Mouse (Mus musculus) Patski (cell line): ENCODE measurements around the gene Ano2. TPM values are rescaled to one million over a fixed set of nuclear protein-coding genes. Genes with fewer than 3 reads are reported as not detected.

ENCODE experiments used
- ATAC-seq: fragments of 100-300 bp; one replicate; pipeline ENCODE4 v1.8.0; 2021
- CTCF ChIA-PET: fragments of 350-600 bp; sonication (Branson Sonifier 250); formaldehyde crosslinking; loops from one replicate; lab custom pipeline; 2022; ENCODE audit warnings: inconsistent platforms; lab: Charles Lee
- POLR2A ChIA-PET: fragments of 350-600 bp; sonication (Branson Sonifier 250); formaldehyde crosslinking; loops from one replicate; lab custom pipeline; 2022; ENCODE audit warnings: antibody characterized with exemption, inconsistent platforms; lab: Charles Lee
- DNase-seq: peaks from one replicate; pipeline ENCODE4 v3.0.0-alpha.2; 2011; ENCODE audit warnings: low read depth, low spot score
- H3K27me3 ChIP-seq: fragments of 371-371 bp; one replicate; pipeline ENCODE4 v1.5.1; 2021
- CTCF ChIP-seq: fragments of 100-300 bp; IDR thresholded peaks from one replicate; pipeline ENCODE4 v1.5.1; 2021
- in situ Hi-C: fragments of 300-500 bp; cut with MboI; formaldehyde crosslinking; loops from 3 replicates; pipeline ENCODE4 v1.11.1; 2018; ENCODE audit warnings: low pct_unique_long_range_greater_than_20kb, mixed read lengths
- polyA plus RNA-seq: library from polyadenylated mRNA; unstranded; gene quantifications from one replicate; pipeline ENCODE4 v1.2.3, GENCODE M21; 2021

Gene Ano2
- polyA plus RNA-seq, 1 experiment from 2014 or later: 0.13 TPM

DNA sequence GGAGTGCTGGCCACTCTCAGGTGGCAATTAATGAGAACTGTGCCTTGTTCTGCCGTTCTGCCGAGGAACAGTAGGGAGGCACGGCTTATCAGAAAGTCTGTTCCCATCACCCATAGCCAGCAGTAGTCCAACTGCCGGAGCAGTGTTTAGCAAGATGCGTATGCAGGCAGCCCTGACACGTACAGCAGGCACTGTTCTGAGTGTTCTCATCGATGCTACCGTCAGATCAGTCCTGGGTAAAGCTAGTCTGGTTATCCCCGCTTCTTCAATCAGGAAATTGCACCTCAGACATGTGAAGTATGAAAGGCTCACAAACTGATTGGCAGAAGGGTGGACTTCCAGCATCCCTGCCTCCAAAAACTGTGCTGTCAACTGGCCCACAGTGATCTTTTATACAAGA is 224.2 kb downstream of the Ano2 start:
- no peak for TF ChIP-seq CTCF
- ATAC-seq (no peak), DNase-seq (no peak)
- ChIA-PET CTCF (interaction anchor here (0.8 kb wide), 1 partner anchor 11 kb away, joined by 3 read pairs; no protein-coding TSS in a partner anchor), POLR2A (no interaction called here)
- in situ Hi-C loops: no loop called here
- peaks cover 4% of the 10 kb centered on the region for H3K27me3 ChIP-seq

DNA sequence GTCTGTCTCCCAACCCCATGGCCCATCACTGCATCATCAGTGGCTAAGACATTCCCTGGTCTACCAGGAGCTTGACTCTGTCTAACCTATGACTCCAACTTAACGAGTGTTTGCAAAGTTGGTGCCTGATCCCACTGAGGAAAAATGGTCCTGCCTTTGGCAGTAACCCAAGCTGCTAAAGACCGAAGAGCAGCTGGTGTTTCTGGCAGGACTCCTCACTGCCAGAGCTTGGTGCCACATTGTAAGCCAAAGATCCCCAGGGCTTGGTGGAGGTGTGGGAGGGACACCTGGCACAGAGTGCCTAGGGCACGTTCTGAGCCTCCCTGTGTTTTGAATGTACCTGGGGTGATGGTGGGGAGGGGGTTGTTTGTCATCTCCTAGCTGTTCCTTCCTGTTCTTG is 232.5 kb downstream of the Ano2 start:
- ATAC-seq (no peak), DNase-seq (no peak)
- in situ Hi-C loops: no loop called here
- ChIA-PET CTCF (no interaction called here), POLR2A (no interaction called here)
- H3K27me3 ChIP-seq: peaks cover 4% of the 10 kb centered on the region
- no peak for TF ChIP-seq CTCF

DNA sequence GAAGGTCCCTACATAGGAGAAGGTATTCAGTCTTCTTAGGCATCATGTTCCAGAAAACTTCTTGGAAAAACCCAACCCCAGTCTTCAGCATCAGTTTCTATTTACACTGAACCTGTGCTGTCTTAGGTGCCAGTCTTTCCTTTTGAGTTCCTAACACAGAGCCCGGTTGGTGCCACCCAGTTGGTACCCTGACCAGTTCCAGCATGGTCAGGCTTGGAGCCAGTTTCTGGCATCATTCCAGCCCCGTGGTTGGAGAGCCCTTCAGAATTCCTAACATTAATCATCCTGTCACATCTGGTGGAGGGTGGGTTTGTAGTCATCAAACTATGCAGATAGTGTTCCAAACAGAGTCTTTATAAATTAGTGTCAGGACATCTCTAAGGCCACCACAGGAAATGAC is 234.8 kb downstream of the Ano2 start:
- ATAC-seq (no peak), DNase-seq (no peak)
- POLR2A ChIA-PET: no interaction called here

DNA sequence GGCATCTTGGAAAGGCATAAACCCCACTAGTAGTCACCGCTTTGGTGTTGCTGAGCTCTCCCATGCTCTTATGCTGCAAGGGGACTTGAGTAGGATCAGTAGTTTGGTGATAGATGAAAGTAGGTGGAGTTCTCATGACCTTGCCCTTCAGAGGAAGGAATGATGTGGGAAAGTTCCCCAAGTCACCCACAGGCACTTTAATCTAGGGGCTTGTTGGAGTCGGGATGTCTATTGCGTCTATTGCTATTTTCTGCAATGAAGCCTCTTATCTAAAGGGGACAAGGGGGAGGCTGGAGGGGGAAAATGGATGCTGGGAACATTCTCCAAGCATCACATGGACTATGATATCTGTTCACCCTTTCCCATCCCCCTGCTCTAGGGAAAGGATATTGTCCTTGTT is 235.6 kb downstream of the Ano2 start:
- ATAC-seq (no peak), DNase-seq (no peak)
- no peaks in the 10 kb centered on the region for H3K27me3 ChIP-seq
- CTCF ChIA-PET: no interaction called here
- in situ Hi-C loops: no loop called here
- POLR2A ChIA-PET: no interaction called here
- TF ChIP-seq CTCF: no peak

More for the DNA sequence above, 234.8 kb downstream of the Ano2 start:
- no peaks in the 10 kb centered on the region for H3K27me3 ChIP-seq
- in situ Hi-C loops: no loop called here
- TF ChIP-seq CTCF: no peak
- CTCF ChIA-PET: no interaction called here

DNA sequence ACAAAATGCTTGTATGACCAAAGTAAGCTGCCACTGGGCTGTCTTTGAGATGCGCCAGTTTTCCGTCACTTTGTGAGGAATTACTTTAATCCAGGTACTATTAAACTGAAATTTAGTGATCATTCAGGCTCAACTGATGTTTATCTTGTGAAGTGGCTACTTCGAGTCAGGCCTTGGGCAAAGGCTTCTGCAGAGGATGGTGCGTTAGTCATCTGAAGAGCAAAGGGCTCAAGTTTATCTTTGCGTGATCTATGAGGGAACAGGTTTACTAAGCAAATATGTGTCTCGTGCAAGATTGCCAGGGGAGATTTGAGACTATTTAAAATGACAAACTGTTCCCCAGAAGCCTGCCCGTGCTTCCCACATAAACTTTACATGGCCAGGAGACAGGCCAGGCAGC is 241.7 kb downstream of the Ano2 start:
- POLR2A ChIA-PET: no interaction called here
- ATAC-seq: no peak
- TF ChIP-seq CTCF: no peak
- in situ Hi-C loops: no loop called here
- no peaks in the 10 kb centered on the region for H3K27me3 ChIP-seq
- DNase-seq: no peak
- CTCF ChIA-PET: no interaction called here

DNA sequence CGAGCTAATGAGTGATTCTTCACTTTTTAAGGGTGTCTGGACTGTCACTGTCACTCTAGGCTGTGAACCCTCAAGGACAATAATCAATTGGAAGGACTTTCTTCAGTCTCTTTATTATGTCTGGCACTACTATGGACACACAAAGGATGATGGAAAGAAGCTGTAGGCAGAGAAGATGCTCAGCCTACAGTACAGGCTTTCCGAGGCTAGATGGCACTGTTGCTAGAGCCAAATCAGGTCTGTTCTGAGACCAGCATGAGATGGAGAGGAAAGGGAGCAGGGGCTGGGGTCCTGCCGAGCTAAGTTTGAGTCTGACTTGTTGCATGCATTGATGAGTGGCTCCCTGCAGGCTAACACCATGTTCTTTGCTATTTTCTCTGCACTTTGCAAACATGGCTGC is 264.7 kb downstream of the Ano2 start:
- in situ Hi-C loops: loop anchor here (5.0 to 10.0 kb wide), 3 partner anchors 197 to 450 kb away; no protein-coding TSS in a partner anchor
- TF ChIP-seq CTCF: peak; percentile 77
- ChIA-PET POLR2A (no interaction called here), CTCF (interaction anchor here (0.8 to 2.5 kb wide), 8 partner anchors 83 to 465 kb away, joined by 3 to 7 read pairs (median 3); no protein-coding TSS in a partner anchor)
- no peak for ATAC-seq
- H3K27me3 ChIP-seq: peaks cover 4% of the 10 kb centered on the region
- no peak for DNase-seq

DNA sequence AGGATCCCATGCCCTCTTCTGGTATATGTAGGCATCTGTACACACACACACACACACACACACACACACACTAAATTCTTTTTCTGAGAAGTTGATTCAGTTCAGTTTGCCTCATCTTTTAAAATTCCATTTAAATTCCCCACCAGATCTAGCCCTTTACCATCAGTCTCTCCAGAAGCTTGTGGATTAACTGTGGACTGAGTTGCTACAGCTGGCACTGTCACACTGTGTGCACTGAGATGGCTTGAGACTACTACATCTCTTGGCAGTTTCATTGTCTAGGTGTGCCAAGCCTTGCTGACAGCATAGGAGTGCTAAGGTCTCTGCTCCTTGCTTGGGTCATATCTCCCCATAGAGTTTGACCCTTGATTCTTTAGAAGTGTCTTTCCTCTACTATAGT is 283.3 kb downstream of the Ano2 start:
- CTCF ChIA-PET: no interaction called here
- TF ChIP-seq CTCF: no peak
- ATAC-seq (no peak), DNase-seq (no peak)
- in situ Hi-C loops: no loop called here
- peaks cover 11% of the 10 kb centered on the region for H3K27me3 ChIP-seq
- POLR2A ChIA-PET: no interaction called here

DNA sequence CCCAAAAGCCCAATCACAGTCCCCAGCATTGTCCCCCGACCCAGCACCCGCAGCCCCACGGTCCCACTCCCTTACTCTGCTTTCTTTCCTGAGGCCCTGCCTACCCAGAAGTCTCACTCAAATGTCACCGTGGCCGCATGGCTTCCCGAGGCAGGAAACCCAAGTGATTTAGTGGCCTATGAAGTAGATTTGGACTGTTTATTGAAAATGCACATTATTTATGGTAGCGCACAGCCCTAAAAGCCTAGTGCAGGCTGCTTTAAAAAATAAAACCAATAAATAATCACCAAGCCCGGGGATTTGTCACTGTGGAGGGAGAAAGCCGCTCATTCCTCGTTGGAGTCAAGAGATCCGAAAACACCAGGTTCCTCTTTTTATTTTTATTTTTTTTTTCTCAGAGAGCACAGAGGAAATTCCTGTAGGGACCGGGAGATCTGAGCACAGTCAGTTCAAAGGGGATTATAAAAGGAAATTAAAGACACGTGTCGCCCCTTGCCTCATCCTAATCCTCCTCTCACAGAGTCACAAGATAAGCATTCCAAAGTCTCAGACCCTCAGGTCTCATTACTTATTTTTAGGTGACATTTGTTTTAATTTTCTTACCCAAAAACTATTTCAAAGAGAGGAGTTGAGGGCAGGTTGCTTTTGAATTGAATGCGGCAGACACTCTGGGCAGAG is 285.7 kb downstream of the Ano2 start:
- no peak for TF ChIP-seq CTCF
- CTCF ChIA-PET: no interaction called here
- H3K27me3 ChIP-seq: peaks cover 5% of the 10 kb centered on the region
- ATAC-seq (no peak), DNase-seq (no peak)
- POLR2A ChIA-PET: no interaction called here
- in situ Hi-C loops: no loop called here

DNA sequence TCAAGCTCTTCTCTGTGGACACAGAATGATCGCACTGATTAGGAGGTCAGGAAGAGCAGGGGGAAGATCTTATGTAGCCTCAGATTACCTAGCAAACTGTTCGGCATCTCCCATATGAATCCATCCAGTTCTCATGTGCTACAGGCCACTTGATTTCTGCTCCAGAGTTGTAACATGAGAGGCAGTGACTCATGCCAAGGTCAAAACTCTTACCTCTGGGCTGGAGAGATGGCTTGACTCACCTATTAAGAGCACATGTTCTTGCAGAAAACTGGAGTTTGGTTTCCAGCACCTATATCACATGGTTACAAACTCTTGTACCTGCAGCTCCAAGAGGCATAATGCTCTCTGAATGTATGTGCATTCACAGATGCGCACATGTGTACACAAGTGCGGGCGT is 289.4 kb downstream of the Ano2 start:
- ATAC-seq (no peak), DNase-seq (no peak)
- in situ Hi-C loops: no loop called here
- TF ChIP-seq CTCF: no peak
- POLR2A ChIA-PET: no interaction called here
- CTCF ChIA-PET: interaction anchor here (1.2 kb wide), 1 partner anchor 11 kb away, joined by 4 read pairs; no protein-coding TSS in a partner anchor
- peaks cover 5% of the 10 kb centered on the region for H3K27me3 ChIP-seq

DNA sequence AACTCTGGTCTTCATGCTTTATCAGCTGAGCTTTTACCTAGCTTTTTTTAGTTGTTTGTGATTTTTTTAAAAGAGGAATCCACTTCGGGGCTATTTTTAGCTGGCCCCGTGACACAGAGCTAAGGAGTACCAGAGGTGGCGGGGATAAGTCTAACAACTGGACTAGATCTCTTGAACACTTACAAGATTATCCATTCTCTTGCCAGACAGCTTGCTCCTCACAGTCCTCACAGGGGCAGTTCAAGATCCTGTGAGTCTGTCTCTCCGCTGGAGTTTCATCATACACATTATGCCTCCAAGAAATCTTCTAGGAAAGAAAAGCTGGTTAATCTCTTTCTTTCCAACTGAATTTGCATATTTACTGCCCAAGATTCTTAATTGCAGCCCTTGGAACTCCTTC is 293.8 kb downstream of the Ano2 start:
- ChIA-PET POLR2A (interaction anchor here (1.1 kb wide), 1 partner anchor 15 kb away, joined by 3 read pairs; no protein-coding TSS in a partner anchor), CTCF (interaction anchor here (1.2 kb wide), 1 partner anchor 13 kb away, joined by 3 read pairs; no protein-coding TSS in a partner anchor)
- H3K27me3 ChIP-seq: peaks cover 5% of the 10 kb centered on the region
- TF ChIP-seq CTCF: no peak
- DNase-seq: no peak
- ATAC-seq: no peak
- in situ Hi-C loops: no loop called here

DNA sequence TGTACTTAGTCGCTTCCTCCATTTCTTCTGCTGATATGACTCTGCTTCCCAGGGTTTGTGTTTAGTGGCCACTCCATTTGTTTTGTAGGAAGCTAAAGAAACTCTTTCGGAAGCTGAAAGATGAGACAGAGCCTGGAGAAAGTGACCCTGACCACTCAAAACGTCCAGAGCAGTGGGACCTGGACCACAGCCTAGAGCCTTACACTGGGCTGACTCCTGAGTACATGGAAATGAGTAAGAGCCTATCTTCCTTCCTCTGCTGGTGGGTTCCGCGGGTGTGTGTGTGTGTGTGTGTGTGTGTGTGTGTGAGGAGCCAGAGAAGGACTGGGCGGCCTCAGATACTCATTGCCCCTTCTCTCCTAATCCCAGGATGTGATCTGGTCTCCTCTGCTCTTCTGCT is 302.5 kb downstream of the Ano2 start:
- H3K27me3 ChIP-seq: peaks cover 3% of the 10 kb centered on the region
- POLR2A ChIA-PET: no interaction called here
- TF ChIP-seq CTCF: no peak
- in situ Hi-C loops: no loop called here
- DNase-seq: no peak
- ATAC-seq: no peak
- CTCF ChIA-PET: interaction anchor here (0.7 kb wide), 1 partner anchor 20 kb away, joined by 3 read pairs; no protein-coding TSS in a partner anchor

DNA sequence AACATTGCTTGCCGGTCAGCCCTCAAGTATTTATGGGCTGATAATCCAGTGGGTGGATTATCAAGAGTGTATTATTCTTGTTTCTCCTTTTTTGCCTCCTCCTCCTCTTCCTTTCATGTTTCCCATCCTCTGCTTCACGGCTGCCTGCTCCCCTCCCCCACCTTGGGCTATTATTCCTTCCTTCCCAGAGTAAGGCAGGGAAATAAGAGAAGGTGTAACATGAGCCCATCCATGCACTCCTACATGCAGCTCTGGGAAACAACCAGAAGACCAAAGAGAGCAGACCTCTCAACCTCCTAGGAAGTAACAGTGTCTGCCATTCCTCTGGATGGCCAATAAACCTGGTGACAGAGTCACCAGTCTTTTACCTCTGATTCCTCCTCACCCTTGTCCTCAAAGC is 311.6 kb downstream of the Ano2 start:
- H3K27me3 ChIP-seq: no peaks in the 10 kb centered on the region
- no peak for DNase-seq
- in situ Hi-C loops: no loop called here
- TF ChIP-seq CTCF: no peak
- CTCF ChIA-PET: no interaction called here
- no peak for ATAC-seq
- POLR2A ChIA-PET: no interaction called here
